ENCODE assay signal across 24 mouse cellular contexts in genomic region chr15:52114368-52115036, GRCm38 (mm10).
DNase-seq lines count a peak whose midpoint lies in the region; ATAC-seq and TF ChIP-seq lines count a peak whose summit lies in the region.
"Had no signal": no experiment of that assay in that cellular context is flagged by ENCODE, and none has a peak within 500 bp of the region (broad histone marks: within the 10 kb centered on the region; RNA-seq: fewer than 3 reads in every experiment).

No protein-coding gene starts in this region.

- H3K9ac ChIP-seq in liver, adult 2 months (ENCODE audit: low read depth, low read length): no peak overlapping the region
- H3K9ac ChIP-seq in liver, embryonic 12.5 days: no peak overlapping the region
- H3K9ac ChIP-seq: embryonic facial prominence, embryonic 13.5 days; embryonic facial prominence, embryonic 15.5 days; forebrain, embryonic 12.5 days had no signal

- no peaks in the 10 kb centered on the region for H3K9me3 ChIP-seq in liver, embryonic 12.5 days (replicated peaks)
- H3K9me3 ChIP-seq: embryonic facial prominence, embryonic 13.5 days; embryonic facial prominence, embryonic 15.5 days; forebrain, embryonic 10.5 days; forebrain, embryonic 12.5 days; G1E had no signal

- no peaks in the 10 kb centered on the region for H3K36me3 ChIP-seq in liver, adult 2 months (ENCODE audit: control insufficient read depth, insufficient read depth, low read length)
- H3K36me3 ChIP-seq in liver, embryonic 12.5 days: no peaks in the 10 kb centered on the region
- H3K36me3 ChIP-seq: embryonic facial prominence, embryonic 13.5 days; embryonic facial prominence, embryonic 15.5 days; forebrain, embryonic 10.5 days; forebrain, embryonic 12.5 days; G1E had no signal

- no peak for TF ChIP-seq CTCF in liver, adult 2 months (IDR thresholded peaks at IDR 0.05; ENCODE audit: low read depth, low read length)

- H3K79me2 ChIP-seq in liver, adult 2 months (ENCODE audit: control insufficient read depth, insufficient read depth, low read length): no peaks in the 10 kb centered on the region

- DNase-seq in liver, adult 2 months (ENCODE audit: extremely low read depth, low read depth, low spot score): peak; percentile 83
- peak; percentile 58 for DNase-seq in testis, postnatal 14 days (ENCODE audit: low spot score)
- no peak for DNase-seq in testis, postnatal 10 days (ENCODE audit: low spot score)
- DNase-seq in embryo, embryonic 10 days (ENCODE audit: low spot score): no peak
- DNase-seq: adrenal gland, adult 8-10 months; adrenal gland, postnatal 14 days; adrenal gland, postnatal 36 days; cerebellum, adult 11-12 months; cerebellum, adult 2 months; cerebellum, adult 9-10 months; cerebellum, postnatal 10 days; cerebellum, postnatal 25 days; embryo, embryonic 11 days had no signal

- no peak for TF ChIP-seq POLR2A in liver, adult 2 months (IDR thresholded peaks at IDR 0.05; ENCODE audit: extremely low read depth, insufficient read depth, low read length)

- H3K4me2 ChIP-seq in liver, embryonic 12.5 days: no peak overlapping the region
- H3K4me2 ChIP-seq: embryonic facial prominence, embryonic 13.5 days; embryonic facial prominence, embryonic 15.5 days; forebrain, embryonic 12.5 days had no signal

- no peak for ATAC-seq in liver, embryonic 12.5 days
- ATAC-seq: activated CD4-positive, CD25-positive, alpha-beta regulatory T cell, adult 4 months; forebrain, embryonic 14.5 days; forebrain, embryonic 16.5 days; Patski had no signal

- H3K4me3 ChIP-seq in liver, adult 2 months (ENCODE audit: insufficient read depth, low read depth, low read length): no peak overlapping the region
- H3K4me3 ChIP-seq in liver, embryonic 12.5 days: no peak overlapping the region
- H3K4me3 ChIP-seq: embryonic facial prominence, embryonic 13.5 days; embryonic facial prominence, embryonic 15.5 days; erythroblast, embryonic 14.5 days; forebrain, embryonic 10.5 days; forebrain, embryonic 12.5 days had no signal

- whole genome bisulfite sequencing in liver, adult 2 months: 22% methylated on average over 2 of the region's 2 CpGs
- 61% methylated on average over 2 of the region's 2 CpGs for WGBS in liver, embryonic 12.5 days (ENCODE audit: insufficient replicate concordance)

- no peaks in the 10 kb centered on the region for H3K27me3 ChIP-seq in liver, adult 2 months (ENCODE audit: control insufficient read depth, insufficient read depth, low read length)
- H3K27me3 ChIP-seq in liver, embryonic 12.5 days (replicated peaks): no peaks in the 10 kb centered on the region
- H3K27me3 ChIP-seq: embryonic facial prominence, embryonic 13.5 days; embryonic facial prominence, embryonic 15.5 days; forebrain, embryonic 12.5 days had no signal

- H3K4me1 ChIP-seq in liver, adult 2 months (ENCODE audit: control insufficient read depth, insufficient read depth, low read length): peaks cover 4% of the 10 kb centered on the region; the same call in 1 of the 2 replicates
- no peaks in the 10 kb centered on the region for H3K4me1 ChIP-seq in liver, embryonic 12.5 days
- H3K4me1 ChIP-seq: embryonic facial prominence, embryonic 13.5 days; embryonic facial prominence, embryonic 15.5 days; forebrain, embryonic 10.5 days; forebrain, embryonic 12.5 days had no signal

- no peak overlapping the region; the same call in 1 of the 2 replicates for H3K27ac ChIP-seq in liver, adult 2 months (replicated peaks; ENCODE audit: insufficient read depth, low read depth, low read length)
- no peak overlapping the region for H3K27ac ChIP-seq in liver, embryonic 12.5 days
- H3K27ac ChIP-seq: embryonic facial prominence, embryonic 13.5 days; embryonic facial prominence, embryonic 15.5 days; forebrain, embryonic 10.5 days; forebrain, embryonic 12.5 days had no signal

Comparison
In these comparisons a context has a peak if more than half of its experiments do, and no peak if none do; other contexts are left out.
1. DNase-seq: peak in liver, adult 2 months (single experiment) and testis, postnatal 14 days (single experiment); none in testis, postnatal 10 days (single experiment) and embryo, embryonic 10 days (single experiment).